Mouse (Mus musculus) forebrain, embryonic 12.5 days (tissue): Measurements from ENCODE around the gene Atxn7l1. TPM values are rescaled to one million over a fixed set of nuclear protein-coding genes. Genes with fewer than 3 reads are reported as not detected.

Source experiments
- ATAC-seq: fragments of 200-750 bp; cut with Nextera tagmentation; 2 replicates; pipeline ENCODE4 v1.8.0; 2017; ENCODE audit warnings: moderate TSS enrichment; ENCODE audit not compliant: low FRiP score
- H3K27ac ChIP-seq: fragments of 300-500 bp; sonication (generic); 2 replicates; pipeline ENCODE4 v1.5.1; 2016; ENCODE audit warnings: mild to moderate bottlenecking
- H3K27me3 ChIP-seq: fragments of 300-500 bp; sonication (generic); 2 replicates; pipeline ENCODE4 v1.6.1; 2016; ENCODE audit warnings: mild to moderate bottlenecking
- H3K36me3 ChIP-seq: fragments of 300-500 bp; sonication (generic); replicated peaks from 2 replicates; pipeline ENCODE4 v1.6.1; 2016; ENCODE audit warnings: mild to moderate bottlenecking
- H3K4me1 ChIP-seq: fragments of 300-500 bp; sonication (generic); 2 replicates; pipeline ENCODE4 v1.6.1; 2016
- H3K4me2 ChIP-seq: fragments of 300-500 bp; sonication (generic); 2 replicates; pipeline ENCODE4 v1.6.1; 2016; ENCODE audit warnings: mild to moderate bottlenecking, moderate library complexity
- H3K4me3 ChIP-seq: fragments of 300-500 bp; sonication (generic); replicated peaks from 2 replicates; pipeline ENCODE4 v1.5.1; 2016; ENCODE audit warnings: mild to moderate bottlenecking
- H3K9ac ChIP-seq: fragments of 300-500 bp; sonication (generic); 2 replicates; pipeline ENCODE4 v1.6.1; 2016; ENCODE audit warnings: mild to moderate bottlenecking
- H3K9me3 ChIP-seq: fragments of 300-500 bp; sonication (generic); 2 replicates; pipeline ENCODE4 v1.6.1; 2016
- WGBS: fragments of 180-500 bp; shearing (Covaris S2); methylation state at CpG from one replicate; pipeline ENCODE4 v1.1.7; 2016; 5-methylcytosine and 5-hydroxymethylcytosine counted together
- polyA plus RNA-seq: library from polyadenylated mRNA; unstranded; fragments of >200 nt; fragmentation: Nextera tagmentation; extraction: Ambion mirVana; gene quantifications from 2 replicates; pipeline ENCODE4 v1.2.1, GENCODE M21; 2016

The Atxn7l1 gene
- polyA plus RNA-seq, 1 experiment from 2014 or later = 12.8 TPM

- Histone ChIP-seq H3K4me3 (no peak overlapping the region), H3K4me2 (no peak overlapping the region; the same call in 1 of the 2 replicates), H3K27me3 (peaks cover 22% of the 10 kb centered on the region; the same call in 1 of the 2 replicates), H3K4me1 (peaks cover 34% of the 10 kb centered on the region), H3K9ac (no peak overlapping the region), H3K9me3 (no peaks in the 10 kb centered on the region), H3K27ac (0 out of 2 replicates have a peak overlapping the region, but pooled peaks have one; percentile 31), H3K36me3 (0 out of 2 replicates have a peak, but pooled peaks cover 2% of the 10 kb centered on the region)
- peak; percentile 62; the same call in 1 of the 2 replicates for ATAC-seq
- WGBS = 66% methylated on average over 17 of the region's 17 CpGs
Measured at GRCm38 (mm10) chr12:33341351-33341892, 193.9 kb downstream of the Atxn7l1 start.

GRCm38 (mm10) chr12:33344970-33345772, 197.7 kb downstream of the Atxn7l1 start:
- H3K36me3 ChIP-seq = peaks cover 5% of the 10 kb centered on the region
- peaks cover 31% of the 10 kb centered on the region for H3K4me1 ChIP-seq
- peak overlapping the region; percentile 36 for H3K9ac ChIP-seq
- no peaks in the 10 kb centered on the region for H3K9me3 ChIP-seq
- H3K4me2 ChIP-seq = peak overlapping the region; percentile 53
- WGBS = 5% methylated on average over 23 of the region's 25 CpGs
- H3K27ac ChIP-seq = 0 out of 2 replicates have a peak overlapping the region, but pooled peaks have one; percentile 1
- H3K4me3 ChIP-seq = peak overlapping the region; percentile 20
- H3K27me3 ChIP-seq = peaks cover 25% of the 10 kb centered on the region; the same call in 1 of the 2 replicates
- ATAC-seq = peak; percentile 51; the same call in 1 of the 2 replicates

GRCm38 (mm10) chr12:33345773-33346435, 198.4 kb downstream of the Atxn7l1 start:
- H3K9ac ChIP-seq = no peak overlapping the region
- ATAC-seq = no peak
- WGBS = 32% methylated on average over 23 of the region's 23 CpGs
- H3K4me3 ChIP-seq = no peak overlapping the region; the same call in 1 of the 2 replicates
- peak overlapping the region; percentile 53 for H3K4me2 ChIP-seq
- H3K4me1 ChIP-seq = peaks cover 30% of the 10 kb centered on the region
- peaks cover 25% of the 10 kb centered on the region; the same call in 1 of the 2 replicates for H3K27me3 ChIP-seq
- peaks cover 12% of the 10 kb centered on the region for H3K36me3 ChIP-seq
- 0 out of 2 replicates have a peak, but pooled peaks cover 3% of the 10 kb centered on the region for H3K9me3 ChIP-seq
- no peak overlapping the region for H3K27ac ChIP-seq

GRCm38 (mm10) chr12:33352671-33353070, 205.2 kb downstream of the Atxn7l1 start:
- 85% methylated on average over 4 of the region's 4 CpGs for whole genome bisulfite sequencing
- Histone ChIP-seq H3K36me3 (peaks cover 12% of the 10 kb centered on the region), H3K27ac (no peak overlapping the region), H3K27me3 (no peaks in the 10 kb centered on the region), H3K9ac (no peak overlapping the region), H3K4me1 (no peaks in the 10 kb centered on the region), H3K9me3 (0 out of 2 replicates have a peak, but pooled peaks cover 3% of the 10 kb centered on the region), H3K4me2 (no peak overlapping the region), H3K4me3 (no peak overlapping the region)
- no peak for ATAC-seq

GRCm38 (mm10) chr12:33358345-33358744, 210.9 kb downstream of the Atxn7l1 start:
- Histone ChIP-seq H3K4me1 (no peaks in the 10 kb centered on the region), H3K36me3 (peaks cover 12% of the 10 kb centered on the region; the same call in 1 of the 2 replicates), H3K9ac (no peak overlapping the region), H3K27ac (no peak overlapping the region), H3K9me3 (no peaks in the 10 kb centered on the region), H3K4me3 (no peak overlapping the region), H3K27me3 (no peaks in the 10 kb centered on the region), H3K4me2 (no peak overlapping the region)
- 94% methylated on average over 10 of the region's 10 CpGs for WGBS
- no peak for ATAC-seq

GRCm38 (mm10) chr12:33359209-33359608, 211.7 kb downstream of the Atxn7l1 start:
- no peak overlapping the region for H3K4me2 ChIP-seq
- no peak overlapping the region for H3K27ac ChIP-seq
- ATAC-seq = no peak
- H3K4me3 ChIP-seq = no peak overlapping the region
- H3K9ac ChIP-seq = no peak overlapping the region
- WGBS = 95% methylated on average over 7 of the region's 7 CpGs
- 0 out of 2 replicates have a peak, but pooled peaks cover 12% of the 10 kb centered on the region for H3K36me3 ChIP-seq
- no peaks in the 10 kb centered on the region for H3K9me3 ChIP-seq
- H3K27me3 ChIP-seq = no peaks in the 10 kb centered on the region
- H3K4me1 ChIP-seq = no peaks in the 10 kb centered on the region

- H3K4me1 ChIP-seq = no peaks in the 10 kb centered on the region
- no peaks in the 10 kb centered on the region for H3K27me3 ChIP-seq
- no peak overlapping the region for H3K4me3 ChIP-seq
- H3K27ac ChIP-seq = no peak overlapping the region
- no peaks in the 10 kb centered on the region for H3K9me3 ChIP-seq
- no peak overlapping the region for H3K4me2 ChIP-seq
- H3K36me3 ChIP-seq = 0 out of 2 replicates have a peak, but pooled peaks cover 12% of the 10 kb centered on the region
- 90% methylated on average over 5 of the region's 5 CpGs for whole genome bisulfite sequencing
- no peak for ATAC-seq
- H3K9ac ChIP-seq = no peak overlapping the region
Measured at GRCm38 (mm10) chr12:33359878-33360482, 212.5 kb downstream of the Atxn7l1 start.

GRCm38 (mm10) chr12:33360729-33361128, 213.2 kb downstream of the Atxn7l1 start:
- 72% methylated on average over 6 of the region's 6 CpGs for WGBS
- no peaks in the 10 kb centered on the region for H3K9me3 ChIP-seq
- 0 out of 2 replicates have a peak, but pooled peaks cover 12% of the 10 kb centered on the region for H3K36me3 ChIP-seq
- ATAC-seq = no peak
- H3K4me2 ChIP-seq = no peak overlapping the region
- H3K4me1 ChIP-seq = no peaks in the 10 kb centered on the region
- H3K4me3 ChIP-seq = no peak overlapping the region
- H3K27ac ChIP-seq = peak overlapping the region; percentile 13; the same call in 1 of the 2 replicates
- no peaks in the 10 kb centered on the region for H3K27me3 ChIP-seq
- no peak overlapping the region for H3K9ac ChIP-seq

GRCm38 (mm10) chr12:33364511-33364910, 217.0 kb downstream of the Atxn7l1 start:
- Histone ChIP-seq H3K9ac (no peak overlapping the region), H3K4me2 (no peak overlapping the region), H3K36me3 (peaks cover 11% of the 10 kb centered on the region), H3K27me3 (no peaks in the 10 kb centered on the region), H3K27ac (no peak overlapping the region), H3K4me3 (no peak overlapping the region), H3K9me3 (no peaks in the 10 kb centered on the region), H3K4me1 (no peaks in the 10 kb centered on the region)
- ATAC-seq = no peak
- WGBS = 90% methylated on average over 8 of the region's 8 CpGs

- H3K27me3 ChIP-seq = no peaks in the 10 kb centered on the region
- H3K9ac ChIP-seq = no peak overlapping the region
- no peak overlapping the region for H3K4me3 ChIP-seq
- WGBS = 86% methylated on average over 8 of the region's 8 CpGs
- H3K4me2 ChIP-seq = no peak overlapping the region
- no peak overlapping the region for H3K27ac ChIP-seq
- no peaks in the 10 kb centered on the region for H3K9me3 ChIP-seq
- H3K4me1 ChIP-seq = no peaks in the 10 kb centered on the region
- ATAC-seq = no peak
- H3K36me3 ChIP-seq = peaks cover 7% of the 10 kb centered on the region
Measured at GRCm38 (mm10) chr12:33365133-33365532, 217.6 kb downstream of the Atxn7l1 start.

- ATAC-seq = no peak
- Histone ChIP-seq H3K9me3 (no peaks in the 10 kb centered on the region), H3K36me3 (peaks cover 6% of the 10 kb centered on the region), H3K4me1 (no peaks in the 10 kb centered on the region), H3K27ac (no peak overlapping the region), H3K27me3 (no peaks in the 10 kb centered on the region), H3K4me2 (no peak overlapping the region), H3K4me3 (no peak overlapping the region), H3K9ac (no peak overlapping the region)
- 92% methylated on average over 3 of the region's 3 CpGs for WGBS
Measured at GRCm38 (mm10) chr12:33369555-33369954, 222.1 kb downstream of the Atxn7l1 start.
